Mouse (Mus musculus): ENCODE measurements around the gene Uroc1.

DNA sequence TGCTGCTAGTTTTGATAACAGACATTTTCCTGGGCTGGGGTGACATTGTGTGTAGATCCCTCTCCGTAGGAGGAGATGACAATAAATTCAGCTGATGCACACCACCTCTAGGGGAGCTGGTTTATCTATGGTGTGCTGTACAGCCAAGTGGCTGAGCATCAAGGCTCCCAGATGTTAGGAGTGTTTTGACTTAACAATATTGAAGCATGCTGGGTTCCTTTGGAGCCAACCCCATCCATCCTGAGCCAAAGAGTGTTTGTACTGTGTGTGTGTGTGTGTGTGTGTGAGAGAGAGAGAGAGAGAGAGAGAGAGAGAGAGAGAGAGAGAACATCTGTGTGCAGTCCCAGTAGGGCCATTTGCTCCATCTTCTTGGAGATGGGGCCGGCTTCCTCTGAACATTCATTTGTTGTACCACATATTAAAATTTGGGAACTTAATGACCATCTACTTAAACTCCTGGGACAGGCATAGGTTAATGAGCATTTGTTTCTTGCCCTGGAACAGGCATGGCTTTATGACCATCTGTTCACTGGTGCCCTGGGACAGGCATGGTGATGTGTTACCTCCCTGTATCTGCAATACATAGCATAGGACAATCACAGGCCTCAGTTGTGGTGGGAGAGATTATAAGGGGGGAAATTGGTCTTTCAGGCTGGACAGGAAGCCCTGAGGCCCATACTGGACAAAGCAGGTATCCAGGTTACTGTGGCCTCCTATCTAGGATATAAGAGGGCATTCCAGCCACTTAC lies 15.4 kb upstream of the Uroc1 start:
- TF ChIP-seq CTCF (IDR thresholded peaks at IDR 0.05; ENCODE audit: low read depth), result no peak
- TF ChIP-seq EP300 (IDR thresholded peaks at IDR 0.05; ENCODE audit: low read depth), result no peak

All from liver, embryonic 14.5 days (tissue).